Mouse (Mus musculus) G1E (cell line): Measurements from ENCODE around the gene Wnt10a.

Experiments used
- CTCF ChIP-seq: IDR thresholded peaks from 2 replicates; pipeline ENCODE4 v1.5.1; 2012; ENCODE audit warnings: low read depth, low read length, inconsistent platforms, mixed read lengths
- GATA1 ChIP-seq: IDR thresholded peaks from 2 replicates; pipeline ENCODE4 v1.6.1; 2012; ENCODE audit warnings: borderline replicate concordance, low read length, inconsistent platforms, mixed read lengths
- GATA2 ChIP-seq: IDR thresholded peaks from 2 replicates; pipeline ENCODE4 v1.6.1; 2012; ENCODE audit warnings: low read depth, low read length, inconsistent platforms, borderline replicate concordance
- POLR2AphosphoS5 ChIP-seq: IDR thresholded peaks from 2 replicates; pipeline ENCODE4 v1.6.1; 2012; ENCODE audit warnings: low read depth, low read length, inconsistent platforms; ENCODE audit not compliant: insufficient replicate concordance
- TAL1 ChIP-seq: conservative IDR thresholded peaks from 2 replicates; pipeline ENCODE4 v1.6.1; 2012; ENCODE audit warnings: low read depth, low read length, inconsistent platforms, mixed read lengths

GRCm38 (mm10) chr1:74830061-74830460, 38.7 kb downstream of the Wnt10a start:
- TF ChIP-seq CTCF (no peak), GATA1 (no peak), POLR2AphosphoS5 (no peak), TAL1 (no peak), GATA2 (no peak)
